9 mouse cellular contexts compared by ENCODE assay signal in the genomic region with DNA sequence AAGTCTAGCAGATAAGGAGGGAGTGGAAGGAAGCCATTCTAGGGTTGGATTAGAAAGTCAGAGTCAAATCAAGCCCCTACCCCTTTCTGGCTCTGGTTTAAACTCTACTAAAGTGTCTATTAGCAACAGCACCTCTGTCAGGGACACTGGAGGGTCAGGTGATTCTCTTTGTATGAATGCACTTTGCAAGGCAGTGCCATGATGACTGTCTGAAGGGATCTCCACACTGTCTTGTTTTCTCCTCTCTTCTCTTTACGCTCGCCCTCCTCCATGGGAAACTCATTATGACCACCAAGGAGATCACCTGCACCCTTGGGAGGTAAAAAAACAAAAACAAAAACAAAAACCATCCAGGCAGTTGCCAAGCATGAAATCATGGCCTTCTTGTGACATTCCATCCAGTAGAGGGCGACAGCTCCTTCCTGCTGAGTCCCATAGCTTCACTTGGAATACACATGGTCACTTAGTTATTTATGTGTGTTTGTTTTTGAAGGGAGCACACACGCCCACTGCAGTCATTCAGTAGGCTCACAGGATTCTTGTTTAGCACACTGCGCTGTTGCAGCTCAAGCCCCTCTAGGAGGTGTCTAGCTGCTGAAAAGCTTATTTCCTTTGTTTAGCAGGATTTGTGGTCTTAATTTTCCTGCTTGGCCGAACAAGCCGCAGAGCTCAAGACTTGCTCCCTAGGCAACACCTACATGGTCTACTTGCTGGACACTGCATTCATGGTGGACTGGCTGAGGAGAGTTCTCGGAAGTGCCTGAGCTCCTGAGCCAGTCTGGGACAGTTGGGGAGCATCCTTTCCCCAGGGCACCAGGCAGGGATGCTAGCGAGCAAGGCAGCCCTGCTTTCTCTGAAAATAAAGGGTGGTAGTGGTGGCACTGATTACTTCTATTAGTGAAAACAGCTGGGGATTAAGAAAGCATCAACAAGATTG.
DNase-seq lines count a peak whose midpoint lies in the region; ATAC-seq and TF ChIP-seq lines count a peak whose summit lies in the region.
"Had no signal": no experiment of that assay in that cellular context is flagged by ENCODE, and none has a peak within 500 bp of the region (broad histone marks: within the 10 kb centered on the region; RNA-seq: fewer than 3 reads in every experiment).

No protein-coding gene starts in this region.

- no peak overlapping the region for H3K4me2 ChIP-seq in forebrain, embryonic 14.5 days (ENCODE audit: low read length)
- peak overlapping the region; percentile 1; the same call in 1 of the 2 replicates for H3K4me2 ChIP-seq in hindbrain, embryonic 16.5 days (ENCODE audit: low read length)
- H3K4me2 ChIP-seq in midbrain, embryonic 11.5 days, result no peak overlapping the region
- H3K4me2 ChIP-seq: liver, embryonic 15.5 days had no signal

- WGBS in forebrain, embryonic 14.5 days, result 29% methylated on average over 9 of the region's 9 CpGs
- 38% methylated on average over 9 of the region's 9 CpGs for WGBS in hindbrain, embryonic 16.5 days
- WGBS in midbrain, embryonic 11.5 days, result 30% methylated on average over 9 of the region's 9 CpGs

- peaks cover 4% of the 10 kb centered on the region; the same call in 1 of the 2 replicates for H3K4me1 ChIP-seq in forebrain, embryonic 14.5 days (ENCODE audit: control insufficient read depth, insufficient read depth, low read length)
- no peaks in the 10 kb centered on the region for H3K4me1 ChIP-seq in hindbrain, embryonic 16.5 days (ENCODE audit: control insufficient read depth, insufficient read depth, low read depth, low read length)
- peaks cover 5% of the 10 kb centered on the region; the same call in 1 of the 2 replicates for H3K4me1 ChIP-seq in midbrain, embryonic 11.5 days (ENCODE audit: control insufficient read depth, insufficient read depth, low read length)
- H3K4me1 ChIP-seq: liver, embryonic 15.5 days had no signal

- no peak overlapping the region for H3K27ac ChIP-seq in forebrain, embryonic 14.5 days (ENCODE audit: low read depth, low read length)
- H3K27ac ChIP-seq in hindbrain, embryonic 16.5 days (ENCODE audit: low read depth, low read length), result no peak overlapping the region
- H3K27ac ChIP-seq in midbrain, embryonic 11.5 days (ENCODE audit: low read depth, low read length), result no peak overlapping the region
- H3K27ac ChIP-seq: liver, embryonic 15.5 days had no signal

- ATAC-seq in forebrain, embryonic 14.5 days, result peak; percentile 79
- ATAC-seq in hindbrain, embryonic 16.5 days, result peak; percentile 84
- ATAC-seq in midbrain, embryonic 11.5 days (ENCODE audit: low FRiP score), result peak; percentile 75; the same call in 1 of the 2 replicates

- no peaks in the 10 kb centered on the region for H3K27me3 ChIP-seq in forebrain, embryonic 14.5 days (replicated peaks; ENCODE audit: control insufficient read depth, insufficient read depth, low read length)
- peaks cover 2% of the 10 kb centered on the region; the same call in 1 of the 2 replicates for H3K27me3 ChIP-seq in hindbrain, embryonic 16.5 days (replicated peaks; ENCODE audit: control insufficient read depth, insufficient read depth, low read length)
- H3K27me3 ChIP-seq in midbrain, embryonic 11.5 days (ENCODE audit: control insufficient read depth, insufficient read depth, low read length), result no peaks in the 10 kb centered on the region
- H3K27me3 ChIP-seq: liver, embryonic 15.5 days had no signal

- no peak overlapping the region for H3K4me3 ChIP-seq in forebrain, embryonic 14.5 days (ENCODE audit: low read depth, low read length)
- H3K4me3 ChIP-seq in hindbrain, embryonic 16.5 days (ENCODE audit: low read length), result no peak overlapping the region
- no peak overlapping the region for H3K4me3 ChIP-seq in midbrain, embryonic 11.5 days (ENCODE audit: low read depth, low read length)
- H3K4me3 ChIP-seq: liver, embryonic 15.5 days had no signal

- H3K9me3 ChIP-seq in forebrain, embryonic 14.5 days (replicated peaks; ENCODE audit: control insufficient read depth, low read length), result no peaks in the 10 kb centered on the region
- H3K9me3 ChIP-seq in hindbrain, embryonic 16.5 days (ENCODE audit: control insufficient read depth, low read length), result no peaks in the 10 kb centered on the region
- no peaks in the 10 kb centered on the region for H3K9me3 ChIP-seq in midbrain, embryonic 11.5 days (ENCODE audit: control insufficient read depth, low read length)
- H3K9me3 ChIP-seq: liver, embryonic 15.5 days had no signal

- TF ChIP-seq CTCF in brain, embryonic 14.5 days (IDR thresholded peaks at IDR 0.05; ENCODE audit: borderline replicate concordance, extremely low read depth, insufficient read depth, insufficient read length), result peak; percentile 72; the same call in 1 of the 2 replicates

- no peak for TF ChIP-seq POLR2A in brain, embryonic 14.5 days (IDR thresholded peaks at IDR 0.05; ENCODE audit: borderline replicate concordance, extremely low read depth, insufficient read depth, insufficient read length, poor library complexity, severe bottlenecking)

- peak; percentile 38 to 76 for DNase-seq in heart, adult 18-20 months
- no peak for DNase-seq in heart, postnatal 25 days (ENCODE audit: low spot score)
- DNase-seq in brain, embryonic 14.5 days (ENCODE audit: low read depth), result peak; percentile 90
- DNase-seq in forebrain, embryonic 14.5 days (ENCODE audit: low spot score), result peak; percentile 84
- peak; percentile 41 to 46 for DNase-seq in layer of hippocampus, postnatal 36 days
- DNase-seq in midbrain, embryonic 11.5 days (ENCODE audit: low spot score, missing footprints), result peak; percentile 92
- DNase-seq in telencephalon, adult 2 months (ENCODE audit: low read depth, low spot score), result peak; percentile 46

- H3K9ac ChIP-seq in forebrain, embryonic 14.5 days (ENCODE audit: low read length), result no peak overlapping the region
- H3K9ac ChIP-seq in hindbrain, embryonic 16.5 days (ENCODE audit: low read depth, low read length), result no peak overlapping the region
- no peak overlapping the region for H3K9ac ChIP-seq in midbrain, embryonic 11.5 days (ENCODE audit: low read length)
- H3K9ac ChIP-seq: liver, embryonic 15.5 days had no signal

- no peaks in the 10 kb centered on the region for H3K36me3 ChIP-seq in forebrain, embryonic 14.5 days (ENCODE audit: control insufficient read depth, insufficient read depth, low read length)
- H3K36me3 ChIP-seq in hindbrain, embryonic 16.5 days (ENCODE audit: control insufficient read depth, insufficient read depth, low read length), result no peaks in the 10 kb centered on the region
- H3K36me3 ChIP-seq in midbrain, embryonic 11.5 days (ENCODE audit: control insufficient read depth, insufficient read depth, low read length), result no peaks in the 10 kb centered on the region
- H3K36me3 ChIP-seq: liver, embryonic 15.5 days had no signal

- intact Hi-C loops in heart, postnatal 25 days (cut with DNase I), result loop anchor here (2.0 kb wide), 1 partner anchor 185 kb away; no protein-coding TSS in a partner anchor
